Mouse (Mus musculus): ENCODE measurements at regions not wholly inside any gene's neighbourhood (a gene's known extent, or its start where the extent isn't known, plus 50 kb on each side); places are given as distances from the start of the nearest gene placed in this dataset.
A peak's percentile ranks its signal among the peaks of the same experiment; 100 is the strongest.

- DNase-seq (ENCODE audit: low read depth, low spot score) = no peak
Measured at GRCm38 (mm10) chr6:117569576-117570326, 271.2 kb upstream of the Zfp637 start.

- no peak for DNase-seq (ENCODE audit: low read depth, low spot score)
Measured at GRCm38 (mm10) chr6:117570346-117570745, 270.6 kb upstream of the Zfp637 start.

DNA sequence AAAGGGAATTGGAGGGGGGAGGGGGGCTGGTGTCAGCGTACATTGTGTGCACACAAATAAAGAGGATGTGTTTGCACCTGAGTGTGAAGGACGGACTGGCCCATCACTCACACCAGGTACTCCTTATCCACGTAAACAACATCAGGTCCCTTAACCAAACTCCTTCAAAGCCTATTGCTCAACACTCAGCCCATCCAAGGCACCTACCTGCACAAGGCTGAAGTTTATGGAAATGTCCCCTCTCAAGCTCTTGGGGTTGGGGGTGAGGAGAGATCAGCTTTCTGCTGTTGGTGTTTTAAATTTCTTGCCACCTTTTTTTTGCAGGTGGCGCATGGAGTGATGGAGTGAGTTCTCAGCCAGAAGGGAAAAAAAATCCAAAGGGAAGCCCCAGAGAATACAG is 270.2 kb upstream of the Zfp637 start:
- DNase-seq (ENCODE audit: low read depth, low spot score) = no peak

GRCm38 (mm10) chr6:117572006-117572405 is 269.0 kb upstream of the Zfp637 start:
- no peak for DNase-seq (ENCODE audit: low read depth, low spot score)

- DNase-seq (ENCODE audit: low read depth, low spot score) = no peak
Measured at GRCm38 (mm10) chr6:117573371-117573770, 267.6 kb upstream of the Zfp637 start.

DNA sequence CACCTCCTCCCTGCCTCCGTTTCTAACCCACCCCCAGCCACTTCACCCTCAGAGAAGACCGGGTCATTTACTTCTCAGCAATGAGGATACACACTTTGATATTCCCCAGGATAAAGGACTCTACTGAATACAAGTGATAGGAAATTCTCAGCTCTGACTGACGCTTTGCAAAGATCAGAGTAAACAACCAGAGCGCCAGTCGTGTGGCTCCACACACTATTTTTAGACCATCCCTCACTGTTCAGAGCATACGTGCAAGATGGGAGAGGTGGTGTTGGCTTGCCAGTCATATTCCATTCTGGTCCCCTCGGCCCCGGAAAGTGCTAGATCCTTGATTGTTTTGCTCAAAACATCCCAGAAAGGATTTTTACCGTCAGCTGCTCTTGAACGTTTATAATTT is 266.8 kb upstream of the Zfp637 start:
- no peak for DNase-seq (ENCODE audit: low read depth, low spot score)

DNA sequence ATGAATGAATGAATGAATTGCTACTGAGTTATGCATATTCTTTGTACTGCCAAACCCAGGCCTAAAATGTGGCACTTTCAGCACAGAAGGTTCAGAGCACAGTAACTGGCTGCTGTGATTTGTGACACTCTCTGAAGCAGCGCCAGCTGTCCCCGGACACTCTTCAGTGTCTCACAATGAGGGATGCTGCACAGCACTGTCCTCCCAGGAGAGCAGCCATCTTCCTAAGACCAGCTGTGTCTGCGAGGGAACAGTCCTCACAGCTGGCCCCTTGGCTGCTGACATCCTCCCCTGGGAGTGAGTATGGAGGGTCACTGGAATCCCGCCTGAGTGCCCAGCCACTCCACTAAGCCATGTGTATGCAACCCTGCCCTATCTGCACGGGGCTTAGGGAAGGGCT is 265.9 kb upstream of the Zfp637 start:
- DNase-seq (ENCODE audit: low read depth, low spot score) = no peak

- DNase-seq (ENCODE audit: low read depth, low spot score) = no peak
Measured at GRCm38 (mm10) chr6:117576021-117576420, 265.0 kb upstream of the Zfp637 start.

- DNase-seq (ENCODE audit: low read depth, low spot score) = no peak
Measured at GRCm38 (mm10) chr6:117577539-117578521, 263.1 kb upstream of the Zfp637 start.

- no peak for DNase-seq (ENCODE audit: low read depth, low spot score)
Measured at GRCm38 (mm10) chr6:117580951-117581350, 260.0 kb upstream of the Zfp637 start.

DNA sequence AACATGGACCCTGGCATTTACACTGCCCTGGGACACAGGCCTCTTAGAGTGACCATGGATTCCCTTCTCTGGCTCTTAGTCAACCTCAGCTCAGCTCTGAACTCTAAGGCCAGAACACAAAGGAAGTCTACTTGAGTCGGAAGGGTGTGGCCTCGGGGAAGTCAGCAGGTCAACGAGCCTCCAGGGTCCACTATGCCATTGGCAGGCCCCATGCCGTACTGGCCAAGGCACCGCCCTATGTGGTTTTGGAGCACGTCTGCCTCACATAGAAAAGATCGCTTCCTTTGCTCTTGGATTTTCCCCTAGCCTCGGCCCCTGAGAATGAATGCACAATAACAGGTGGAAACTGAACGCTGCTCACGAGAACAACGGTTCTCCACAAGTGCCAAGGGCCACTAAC is 257.9 kb upstream of the Zfp637 start:
- DNase-seq (ENCODE audit: low read depth, low spot score) = no peak

- peak; percentile 75 for DNase-seq (ENCODE audit: low read depth, low spot score)
Measured at GRCm38 (mm10) chr6:117584563-117584962, 256.4 kb upstream of the Zfp637 start.

DNA sequence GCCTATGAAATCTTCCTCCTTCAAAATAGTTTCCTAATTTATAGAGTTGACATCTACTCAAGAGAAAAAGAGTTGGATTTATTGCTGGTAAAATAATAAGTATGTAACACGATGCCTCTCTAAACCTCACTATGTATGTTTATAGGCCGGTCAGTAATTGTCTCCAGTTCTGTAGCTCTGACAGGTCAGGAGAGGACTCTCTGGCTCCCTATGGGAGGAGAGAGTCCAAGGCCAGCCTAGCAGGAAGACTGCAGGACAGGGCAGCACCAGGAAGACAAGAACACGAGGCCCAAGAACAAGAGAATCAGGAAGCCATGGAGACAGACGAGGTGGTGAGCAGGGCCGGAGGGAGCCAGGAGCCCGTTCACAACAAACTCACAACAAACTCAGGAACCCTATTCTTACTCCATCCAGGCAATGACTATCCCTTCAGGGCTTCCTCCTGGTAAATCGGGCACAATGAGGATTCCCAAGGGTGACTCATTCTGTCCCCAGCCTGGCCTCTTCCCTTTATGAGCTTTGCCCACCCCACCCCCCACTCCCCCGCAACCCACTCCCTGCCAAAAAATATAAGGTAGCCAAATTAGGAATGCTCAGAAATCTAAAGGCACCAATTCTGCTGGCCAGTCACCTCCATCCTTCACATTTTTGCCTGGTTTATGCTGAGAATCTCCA is 244.7 kb upstream of the Zfp637 start:
- DNase-seq (ENCODE audit: low read depth, low spot score) = no peak

- no peak for DNase-seq (ENCODE audit: low read depth, low spot score)
Measured at GRCm38 (mm10) chr6:117604834-117605233, 236.1 kb upstream of the Zfp637 start.

GRCm38 (mm10) chr6:117605685-117606084 is 235.3 kb upstream of the Zfp637 start:
- DNase-seq (ENCODE audit: low read depth, low spot score) = no peak

DNA sequence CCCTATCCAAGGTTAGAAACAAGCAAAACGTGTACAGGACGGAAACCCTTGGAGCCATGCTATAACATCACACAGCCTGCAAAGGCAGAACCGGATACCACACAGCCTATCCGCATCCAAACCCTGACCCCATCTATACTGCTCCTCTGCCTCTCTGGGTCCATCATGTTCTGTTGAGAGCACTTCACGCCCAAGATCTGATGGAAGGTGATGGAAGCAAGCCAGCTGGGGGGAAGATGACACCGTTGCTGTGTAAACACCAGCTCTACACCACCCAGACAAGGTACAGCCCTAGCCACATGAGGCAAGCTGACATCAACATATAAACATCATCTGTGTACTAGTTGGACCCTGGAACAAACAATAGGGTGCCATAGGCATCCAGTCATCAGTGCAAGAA is 234.8 kb upstream of the Zfp637 start:
- no peak for DNase-seq (ENCODE audit: low read depth, low spot score)

DNA sequence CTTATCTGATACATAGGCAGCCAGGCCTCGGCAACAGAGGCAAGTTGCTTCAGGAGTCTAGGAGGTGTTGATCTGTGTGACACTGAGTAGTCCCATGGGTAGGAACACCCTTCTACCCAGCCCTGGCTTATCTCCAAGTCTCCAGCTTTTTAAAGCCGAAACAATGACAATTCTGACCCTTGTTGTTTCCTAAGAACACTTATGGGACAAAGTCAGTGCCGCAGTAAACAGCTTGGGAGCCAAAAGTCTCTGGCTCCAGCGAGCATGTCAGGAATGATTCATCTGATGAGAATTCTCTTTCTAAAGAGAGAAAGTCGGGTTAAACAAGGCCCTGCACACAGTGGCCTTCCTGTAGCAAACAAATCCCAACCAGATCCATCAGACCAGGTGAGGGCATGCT is 234.0 kb upstream of the Zfp637 start:
- DNase-seq (ENCODE audit: low read depth, low spot score) = no peak

GRCm38 (mm10) chr6:117609476-117610404 is 231.2 kb upstream of the Zfp637 start:
- no peak for DNase-seq (ENCODE audit: low read depth, low spot score)

DNA sequence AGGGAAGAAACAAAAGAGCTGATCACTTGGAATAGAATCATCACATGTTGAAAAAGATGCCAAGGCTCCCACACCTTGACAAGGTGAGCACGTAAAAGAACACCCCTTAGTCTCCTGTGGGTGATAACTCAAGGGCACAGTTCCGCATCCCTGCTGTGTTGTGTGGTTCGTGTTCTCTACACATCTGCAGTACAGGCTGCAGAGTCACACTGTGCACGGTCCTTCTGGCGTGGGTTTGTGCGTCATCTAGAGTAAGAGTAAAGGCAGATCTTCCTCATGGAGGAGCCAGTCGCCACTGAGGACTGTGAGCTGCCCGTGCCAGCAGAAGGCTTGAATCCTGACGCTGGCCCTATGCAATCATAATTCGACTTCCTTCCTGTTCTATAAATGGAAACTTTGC is 229.7 kb upstream of the Zfp637 start:
- DNase-seq (ENCODE audit: low read depth, low spot score) = no peak

DNA sequence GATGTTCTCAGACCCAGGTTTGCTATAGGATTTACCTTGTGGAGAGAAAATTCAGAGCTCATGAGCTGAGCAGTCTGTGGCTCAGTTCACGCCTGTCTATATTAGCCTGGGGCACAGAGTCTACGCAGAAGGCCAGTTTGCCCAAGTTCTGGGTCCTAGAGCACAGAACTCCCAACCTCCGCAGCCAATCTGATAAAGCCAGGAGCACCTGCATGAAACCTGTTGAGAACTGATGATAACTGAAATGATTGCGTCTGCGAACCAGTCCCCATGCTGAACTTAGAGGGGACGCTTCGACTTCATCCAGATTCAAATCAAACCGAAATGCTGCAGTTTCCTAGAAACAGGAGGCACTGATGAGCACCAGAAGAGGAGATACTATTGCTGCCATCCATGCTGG is 229.0 kb upstream of the Zfp637 start:
- DNase-seq (ENCODE audit: low read depth, low spot score) = no peak

DNA sequence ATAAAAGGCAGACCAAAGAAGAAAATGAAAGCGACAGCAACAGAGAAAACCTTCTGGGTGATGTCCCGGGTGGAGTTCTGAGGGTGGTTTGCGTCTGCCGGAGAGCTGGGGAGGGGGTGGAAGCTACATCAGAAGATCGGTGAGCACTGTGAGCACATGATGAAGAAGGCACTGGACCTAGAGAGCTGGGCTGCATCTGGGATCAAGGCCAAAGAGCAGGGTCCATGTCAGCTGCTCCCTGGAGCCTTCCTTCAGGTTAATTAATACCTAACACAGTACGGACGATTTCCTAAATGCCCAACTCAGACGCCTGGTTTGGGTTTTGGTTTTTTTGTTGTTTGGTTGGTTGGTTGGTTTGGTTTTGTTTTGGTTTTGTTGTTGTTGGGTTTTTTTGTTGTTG is 228.6 kb upstream of the Zfp637 start:
- DNase-seq (ENCODE audit: low read depth, low spot score) = no peak

Measured in A20 (cell line).